Mouse (Mus musculus) forebrain, embryonic 16.5 days (tissue): ENCODE results near the gene Oas1e. TPM values are rescaled to one million over a fixed set of nuclear protein-coding genes. Genes with fewer than 3 reads are reported as not detected.

ENCODE experiments used
- ATAC-seq: fragments of 200-750 bp; cut with Nextera tagmentation; 2 replicates; pipeline ENCODE4 v1.8.0; 2017; ENCODE audit warnings: mild to moderate bottlenecking, moderate library complexity
- H3K27ac ChIP-seq: fragments of 300-500 bp; sonication (generic); 2 replicates; pipeline ENCODE4 v1.5.1; 2014; ENCODE audit warnings: low read length, control low read depth
- H3K27me3 ChIP-seq: fragments of 300-500 bp; sonication (generic); replicated peaks from 2 replicates; pipeline ENCODE4 v1.6.1; 2014; ENCODE audit warnings: low read length; ENCODE audit not compliant: control insufficient read depth, insufficient read depth
- H3K36me3 ChIP-seq: fragments of 300-500 bp; sonication (generic); 2 replicates; pipeline ENCODE4 v1.6.1; 2014; ENCODE audit not compliant: control insufficient read depth, insufficient read depth
- H3K4me1 ChIP-seq: fragments of 300-500 bp; sonication (generic); replicated peaks from 2 replicates; pipeline ENCODE4 v1.6.1; 2014; ENCODE audit warnings: low read length; ENCODE audit not compliant: control insufficient read depth, insufficient read depth
- H3K4me2 ChIP-seq: fragments of 300-500 bp; sonication (generic); 2 replicates; pipeline ENCODE4 v1.6.1; 2014; ENCODE audit warnings: mild to moderate bottlenecking, low read length, control low read depth
- H3K4me3 ChIP-seq: fragments of 300-500 bp; sonication (generic); replicated peaks from 2 replicates; pipeline ENCODE4 v1.5.1; 2014; ENCODE audit warnings: mild to moderate bottlenecking, low read length, control low read depth
- H3K9ac ChIP-seq: fragments of 300-500 bp; sonication (generic); replicated peaks from 2 replicates; pipeline ENCODE4 v1.6.1; 2014; ENCODE audit warnings: low read depth, low read length, control low read depth
- H3K9me3 ChIP-seq: fragments of 300-500 bp; sonication (generic); 2 replicates; pipeline ENCODE4 v1.6.1; 2016; ENCODE audit warnings: low read length; ENCODE audit not compliant: control insufficient read depth
- WGBS: fragments of 180-500 bp; shearing (Covaris S2); extraction: QIAGEN DNeasy Blood & Tissue Kit; methylation state at CpG from one replicate; pipeline ENCODE4 v1.1.7; 2014; 5-methylcytosine and 5-hydroxymethylcytosine counted together
- polyA plus RNA-seq: library from polyadenylated mRNA; unstranded; fragments of >200 nt; fragmentation: Nextera tagmentation; extraction: Ambion mirVana; gene quantifications from 2 replicates; pipeline ENCODE4 v1.2.1, GENCODE M21; 2015

Gene Oas1e
- polyA plus RNA-seq, 1 experiment from 2014 or later, result not detected

DNA sequence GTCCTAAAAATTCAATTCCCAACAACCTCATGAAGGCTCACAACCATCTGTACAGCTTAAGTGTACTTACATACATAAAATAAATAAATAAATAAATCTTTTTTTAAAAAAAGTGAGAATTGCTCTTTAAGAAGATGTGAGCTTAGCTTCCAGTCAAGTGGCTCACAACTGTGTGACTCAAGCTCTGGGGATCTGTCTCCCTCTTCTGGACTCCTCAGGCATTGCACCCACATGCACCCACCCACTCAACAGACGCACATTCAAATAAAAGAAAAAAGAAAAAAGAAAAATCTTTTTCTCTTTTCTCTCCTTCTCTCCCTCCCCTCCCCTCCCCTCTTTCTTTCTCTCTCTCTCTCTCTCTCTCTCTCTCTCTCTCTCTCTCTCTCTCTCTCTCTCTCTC lies 13.7 kb downstream of the Oas1e start:
- WGBS, result 78% methylated on average over 1 of the region's 1 CpGs
- H3K27me3 ChIP-seq, result no peaks in the 10 kb centered on the region

GRCm38 (mm10) chr5:120779922-120780321 lies 15.4 kb downstream of the Oas1e start:
- no peak overlapping the region for H3K9ac ChIP-seq
- no peaks in the 10 kb centered on the region for H3K4me1 ChIP-seq
- H3K9me3 ChIP-seq, result no peaks in the 10 kb centered on the region
- no peak overlapping the region for H3K4me2 ChIP-seq
- H3K27ac ChIP-seq, result no peak overlapping the region
- no peak overlapping the region for H3K4me3 ChIP-seq
- whole genome bisulfite sequencing, result 51% methylated on average over 3 of the region's 3 CpGs
- no peaks in the 10 kb centered on the region for H3K36me3 ChIP-seq
- ATAC-seq, result no peak
- H3K27me3 ChIP-seq, result no peaks in the 10 kb centered on the region

More for the DNA sequence above, 13.7 kb downstream of the Oas1e start:
- no peaks in the 10 kb centered on the region for H3K4me1 ChIP-seq
- H3K27ac ChIP-seq, result no peak overlapping the region
- no peak for ATAC-seq
- H3K4me2 ChIP-seq, result no peak overlapping the region
- no peak overlapping the region for H3K9ac ChIP-seq
- no peaks in the 10 kb centered on the region for H3K36me3 ChIP-seq
- H3K4me3 ChIP-seq, result no peak overlapping the region
- H3K9me3 ChIP-seq, result no peaks in the 10 kb centered on the region

DNA sequence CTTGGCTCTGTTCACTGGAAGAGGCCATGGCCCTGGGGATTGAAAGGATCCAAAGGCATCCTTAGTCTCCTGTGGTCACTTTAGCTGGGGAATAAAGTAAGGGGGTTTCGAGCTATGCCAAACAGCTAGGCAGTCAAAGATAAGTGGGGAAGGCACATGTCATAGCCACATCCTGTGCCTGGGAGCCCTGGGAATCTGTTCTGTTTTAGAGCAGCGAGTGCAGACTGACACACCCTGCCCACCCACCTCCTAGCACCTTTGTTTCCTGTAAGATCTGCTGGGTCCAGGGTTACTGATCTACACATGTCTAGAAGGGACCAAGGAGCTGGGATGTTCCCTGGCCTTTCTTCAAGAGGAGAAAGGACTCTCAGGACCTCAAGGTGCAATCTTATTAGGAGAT lies 16.4 kb downstream of the Oas1e start:
- H3K4me2 ChIP-seq, result no peak overlapping the region
- no peaks in the 10 kb centered on the region for H3K4me1 ChIP-seq
- no peaks in the 10 kb centered on the region for H3K27me3 ChIP-seq
- H3K9me3 ChIP-seq, result no peaks in the 10 kb centered on the region
- H3K4me3 ChIP-seq, result no peak overlapping the region
- H3K36me3 ChIP-seq, result no peaks in the 10 kb centered on the region
- no peak overlapping the region for H3K27ac ChIP-seq
- WGBS, result 79% methylated on average over 2 of the region's 2 CpGs
- no peak overlapping the region for H3K9ac ChIP-seq
- no peak for ATAC-seq

DNA sequence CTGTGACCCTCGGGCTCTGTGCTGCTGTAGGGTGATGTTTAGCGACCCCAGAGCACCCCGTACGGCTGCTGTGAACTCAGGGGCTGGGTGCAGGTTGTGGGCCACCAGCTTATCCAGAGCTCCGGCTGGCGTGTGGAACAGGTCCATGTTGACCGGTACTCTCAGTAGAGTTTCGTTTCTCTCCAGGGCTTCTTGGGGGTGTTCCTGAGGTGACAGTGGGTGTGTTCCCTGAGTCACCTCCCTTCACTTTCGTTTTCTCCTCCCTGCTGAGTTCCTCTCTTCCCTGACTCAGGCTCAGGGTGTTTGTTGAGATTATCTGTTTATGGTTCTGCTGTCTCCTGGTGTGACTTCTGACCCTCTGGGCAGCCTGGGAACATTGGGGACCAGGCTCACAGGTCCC lies 17.9 kb downstream of the Oas1e start, which contains the start of gene Oas3:
Oas3 (minus strand) TSS at position 184 of the 400 bp plus-strand sequence.
- Histone ChIP-seq H3K36me3 (no peaks in the 10 kb centered on the region), H3K4me2 (no peak within 1 kb of the TSS), H3K4me1 (no peaks in the 10 kb centered on the region), H3K27ac (no peak within 1 kb of the TSS), H3K27me3 (no peaks in the 10 kb centered on the region), H3K9ac (no peak within 1 kb of the TSS), H3K4me3 (no peak within 1 kb of the TSS), H3K9me3 (no peaks in the 10 kb centered on the region)
- ATAC-seq, result no peak
- WGBS, result 82% methylated on average over 9 of the region's 9 CpGs

DNA sequence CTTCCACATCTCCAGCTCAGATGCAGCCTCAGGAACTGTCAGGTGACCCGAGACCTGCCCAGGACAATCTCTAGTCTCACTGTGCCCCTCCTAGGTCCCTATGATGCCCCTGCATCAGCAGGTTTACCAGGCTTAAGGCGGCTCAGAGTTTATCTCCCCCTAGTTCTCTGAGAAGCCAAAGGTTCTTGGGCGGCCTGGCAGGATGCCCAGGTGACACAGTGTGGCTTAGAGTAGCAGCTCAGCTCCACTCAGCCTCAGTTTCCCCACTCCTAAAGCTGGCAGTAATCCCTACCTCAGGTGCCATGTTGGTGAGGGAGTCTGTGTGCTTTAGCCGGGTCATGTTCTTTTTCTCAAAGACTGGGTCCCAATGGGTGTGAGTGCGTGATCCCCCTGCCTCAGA lies 18.5 kb downstream of the Oas1e start:
- no peak overlapping the region for H3K9ac ChIP-seq
- WGBS, result 79% methylated on average over 5 of the region's 5 CpGs
- no peak overlapping the region for H3K27ac ChIP-seq
- no peaks in the 10 kb centered on the region for H3K36me3 ChIP-seq
- H3K4me1 ChIP-seq, result no peaks in the 10 kb centered on the region
- no peak overlapping the region for H3K4me3 ChIP-seq
- no peaks in the 10 kb centered on the region for H3K27me3 ChIP-seq
- no peaks in the 10 kb centered on the region for H3K9me3 ChIP-seq
- ATAC-seq, result no peak
- no peak overlapping the region for H3K4me2 ChIP-seq

- Histone ChIP-seq H3K9me3 (no peaks in the 10 kb centered on the region), H3K4me3 (no peak overlapping the region), H3K4me1 (no peaks in the 10 kb centered on the region), H3K9ac (no peak overlapping the region), H3K27ac (no peak overlapping the region), H3K4me2 (no peak overlapping the region), H3K27me3 (no peaks in the 10 kb centered on the region), H3K36me3 (no peaks in the 10 kb centered on the region)
- WGBS, result 84% methylated on average over 14 of the region's 14 CpGs
- ATAC-seq, result no peak
Measured at GRCm38 (mm10) chr5:120775287-120775985, 19.9 kb downstream of the Oas1e start.

DNA sequence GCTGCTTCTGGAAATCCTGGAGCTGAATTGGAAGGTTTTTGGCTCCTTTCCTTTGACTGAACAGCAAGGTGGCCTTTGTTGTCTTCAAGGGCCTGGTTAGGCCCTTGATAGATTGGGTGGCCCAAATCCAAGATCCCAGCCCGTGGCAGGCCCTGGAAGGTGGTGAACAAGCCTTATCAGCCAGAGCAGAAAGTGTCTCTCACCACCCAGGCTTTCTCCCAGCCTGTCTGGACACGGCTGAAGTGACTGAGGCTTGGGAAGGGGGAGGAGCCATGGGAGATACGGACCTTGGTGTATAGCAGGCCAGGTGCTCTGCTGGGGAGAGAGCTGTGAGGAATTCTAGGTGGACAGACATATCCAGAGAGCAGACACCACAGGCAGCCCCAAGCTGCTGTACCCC lies 25.9 kb downstream of the Oas1e start:
- no peaks in the 10 kb centered on the region for H3K27me3 ChIP-seq
- WGBS, result 66% methylated on average over 3 of the region's 3 CpGs
- H3K4me3 ChIP-seq, result no peak overlapping the region
- H3K4me1 ChIP-seq, result no peaks in the 10 kb centered on the region
- H3K27ac ChIP-seq, result no peak overlapping the region
- H3K4me2 ChIP-seq, result no peak overlapping the region
- ATAC-seq, result no peak
- no peaks in the 10 kb centered on the region for H3K9me3 ChIP-seq
- no peak overlapping the region for H3K9ac ChIP-seq
- no peaks in the 10 kb centered on the region for H3K36me3 ChIP-seq

- H3K9me3 ChIP-seq, result no peaks in the 10 kb centered on the region
- no peak overlapping the region for H3K4me3 ChIP-seq
- no peak overlapping the region for H3K4me2 ChIP-seq
- no peak overlapping the region for H3K9ac ChIP-seq
- 74% methylated on average over 8 of the region's 8 CpGs for WGBS
- ATAC-seq, result no peak
- no peaks in the 10 kb centered on the region for H3K27me3 ChIP-seq
- no peaks in the 10 kb centered on the region for H3K36me3 ChIP-seq
- no peaks in the 10 kb centered on the region for H3K4me1 ChIP-seq
- H3K27ac ChIP-seq, result no peak overlapping the region
Measured at GRCm38 (mm10) chr5:120765010-120765409, 30.3 kb downstream of the Oas1e start.

- H3K9ac ChIP-seq, result no peak overlapping the region
- H3K4me3 ChIP-seq, result no peak overlapping the region
- ATAC-seq, result no peak; the same call in 1 of the 2 replicates
- H3K36me3 ChIP-seq, result no peaks in the 10 kb centered on the region
- H3K9me3 ChIP-seq, result no peaks in the 10 kb centered on the region
- H3K4me1 ChIP-seq, result no peaks in the 10 kb centered on the region
- no peak overlapping the region for H3K4me2 ChIP-seq
- no peaks in the 10 kb centered on the region for H3K27me3 ChIP-seq
- 30% methylated on average over 6 of the region's 6 CpGs for WGBS
- H3K27ac ChIP-seq, result no peak overlapping the region
Measured at GRCm38 (mm10) chr5:120761901-120762300, 33.4 kb downstream of the Oas1e start.

GRCm38 (mm10) chr5:120754215-120754614 lies 41.1 kb downstream of the Oas1e start:
- no peak for ATAC-seq
- Histone ChIP-seq H3K36me3 (no peaks in the 10 kb centered on the region), H3K9ac (no peak overlapping the region), H3K9me3 (no peaks in the 10 kb centered on the region), H3K27ac (no peak overlapping the region), H3K4me3 (no peak overlapping the region), H3K4me1 (no peaks in the 10 kb centered on the region), H3K27me3 (no peaks in the 10 kb centered on the region), H3K4me2 (no peak overlapping the region)
- 85% methylated on average over 4 of the region's 4 CpGs for WGBS
